ENCODE assay signal across 12 mouse cellular contexts in the genomic region with DNA sequence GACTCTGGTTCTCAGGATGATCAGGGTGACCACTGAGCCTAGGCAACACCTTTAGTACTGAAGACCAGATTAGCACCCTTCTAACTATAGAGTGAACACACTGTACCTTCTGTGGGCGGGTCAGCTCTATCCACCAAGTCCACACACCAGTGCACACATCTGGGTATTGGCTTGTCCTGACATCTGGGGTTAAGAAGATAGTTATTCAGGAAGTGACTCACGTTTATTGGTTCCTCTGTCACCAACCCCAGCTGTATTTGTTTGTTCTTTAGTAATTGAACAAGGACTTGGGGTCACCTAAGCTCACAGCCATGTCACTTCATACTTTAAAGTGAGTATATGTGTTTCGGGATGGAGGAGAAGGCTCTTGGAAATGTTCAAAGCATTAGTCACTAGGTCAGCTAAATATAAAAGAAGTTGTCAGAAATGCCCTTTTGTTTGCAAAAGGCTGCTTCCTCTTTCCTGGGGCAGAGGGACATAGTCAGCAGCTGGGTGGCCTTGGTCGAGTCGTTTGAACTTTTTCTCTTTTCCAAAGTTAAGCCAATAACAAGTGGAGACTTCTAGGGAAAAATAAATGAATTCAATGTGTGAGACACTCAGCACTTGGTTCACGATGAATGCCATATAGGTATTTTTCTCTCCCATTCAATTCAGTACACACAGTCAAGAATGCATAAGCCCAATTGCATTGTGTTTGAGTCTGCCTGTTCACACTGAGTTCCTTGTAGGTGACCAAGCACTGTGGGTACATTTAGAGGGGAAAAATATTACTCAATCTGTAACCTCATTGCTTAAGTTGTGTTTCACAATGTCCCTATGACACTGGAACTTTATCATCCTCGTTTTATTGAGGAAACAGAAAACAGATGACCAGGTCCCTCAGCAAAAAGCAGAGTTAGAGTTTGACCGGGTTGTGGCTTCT. TPM values are rescaled to one million over a fixed set of nuclear protein-coding genes. Genes with fewer than 3 reads are reported as not detected.
A peak's percentile ranks its signal among the peaks of the same experiment; 100 is the strongest.
DNase-seq lines count a peak whose midpoint lies in the region; ATAC-seq and TF ChIP-seq lines count a peak whose summit lies in the region.
"Had no signal": no experiment of that assay in that cellular context is flagged by ENCODE, and none has a peak within 500 bp of the region (broad histone marks: within the 10 kb centered on the region; RNA-seq: fewer than 3 reads in every experiment).

No protein-coding gene starts in this region.

- no peak for TF ChIP-seq POLR2A in small intestine, adult 2 months (IDR thresholded peaks at IDR 0.05; ENCODE audit: low read depth, low read length)

- H3K27me3 ChIP-seq in intestine, postnatal 0 days (replicated peaks; ENCODE audit: control insufficient read depth, insufficient read depth, low read length) = no peaks in the 10 kb centered on the region
- H3K27me3 ChIP-seq in small intestine, adult 2 months (ENCODE audit: control insufficient read depth, insufficient read depth, low read length) = no peaks in the 10 kb centered on the region

- DNase-seq in lung, postnatal 25 days (ENCODE audit: low spot score) = peak; percentile 42
- no peak for DNase-seq in lung, postnatal 4 days
- DNase-seq in NIH3T3 (ENCODE audit: low read depth) = peak; percentile 44
- no peak for DNase-seq in cerebellum, adult 9-11 months
- no peak for DNase-seq in urinary bladder, postnatal 25 days (ENCODE audit: low spot score)
- DNase-seq: cerebellum, postnatal 25 days; heart, adult 11 months; midbrain, embryonic 14.5 days; thymus, postnatal 14 days had no signal

- no peak for TF ChIP-seq CTCF in intestine, postnatal 0 days (IDR thresholded peaks at IDR 0.05; ENCODE audit: low read depth)
- TF ChIP-seq CTCF in small intestine, adult 2 months (IDR thresholded peaks at IDR 0.05; ENCODE audit: extremely low read depth, insufficient read length, insufficient replicate concordance, low read depth, low read length) = no peak

- H3K4me2 ChIP-seq in intestine, postnatal 0 days (replicated peaks; ENCODE audit: low read depth) = no peak overlapping the region

- H3K27ac ChIP-seq in intestine, postnatal 0 days (ENCODE audit: low read depth, low read length) = no peak overlapping the region
- H3K27ac ChIP-seq in small intestine, adult 2 months (ENCODE audit: insufficient read depth, low read depth, low read length) = peak overlapping the region; percentile 56

- H3K9me3 ChIP-seq in intestine, postnatal 0 days (ENCODE audit: control insufficient read depth) = no peaks in the 10 kb centered on the region

- peak; percentile 80 for ATAC-seq in intestine, postnatal 0 days

- no peak overlapping the region for H3K9ac ChIP-seq in intestine, postnatal 0 days (ENCODE audit: low read depth, low read length)

- no peaks in the 10 kb centered on the region for H3K36me3 ChIP-seq in intestine, postnatal 0 days (ENCODE audit: control insufficient read depth, insufficient read depth)
- H3K36me3 ChIP-seq in small intestine, adult 2 months (ENCODE audit: control insufficient read depth, insufficient read depth, low read length) = no peaks in the 10 kb centered on the region

- WGBS in intestine, postnatal 0 days = 39% methylated on average over 8 of the region's 8 CpGs
- 19% methylated on average over 8 of the region's 8 CpGs for WGBS in small intestine, adult 2 months

- H3K4me3 ChIP-seq in intestine, postnatal 0 days (ENCODE audit: low read depth, low read length) = no peak overlapping the region
- H3K4me3 ChIP-seq in small intestine, adult 2 months (ENCODE audit: low read depth, low read length) = no peak overlapping the region

- no peaks in the 10 kb centered on the region; the same call in 1 of the 2 replicates for H3K4me1 ChIP-seq in intestine, postnatal 0 days (replicated peaks; ENCODE audit: control insufficient read depth, insufficient read depth, low read length)
- H3K4me1 ChIP-seq in small intestine, adult 2 months (ENCODE audit: control insufficient read depth, insufficient read depth, insufficient read length, low read length) = peaks cover 7% of the 10 kb centered on the region; the same call in 1 of the 2 replicates

RNA-seq across cellular contexts. Expression of gene Aicda, which starts 17.4 kb away (rescaled TPM):
- polyA plus RNA-seq in intestine, postnatal 0 days (2015; fragmentation: Nextera tagmentation; extraction: Ambion mirVana) = not detected in 2 replicates
- 0.17 and 0.44 TPM in 2 replicates for polyA plus RNA-seq in small intestine, adult 2 months (2012; rRNA removed)

RNA-seq across cellular contexts. Expression of gene Apobec1, which starts 31.3 kb away (rescaled TPM):
- polyA plus RNA-seq in intestine, postnatal 0 days (2015; fragmentation: Nextera tagmentation; extraction: Ambion mirVana) = 23.8 and 26.0 TPM in 2 replicates
- polyA plus RNA-seq in small intestine, adult 2 months (2012; rRNA removed) = 15.2 and 15.5 TPM in 2 replicates

RNA-seq across cellular contexts. Expression of gene Gdf3, which starts 38.9 kb away (rescaled TPM):
- polyA plus RNA-seq in intestine, postnatal 0 days (2015; fragmentation: Nextera tagmentation; extraction: Ambion mirVana) = 0.07 and 0.09 TPM in 2 replicates
- polyA plus RNA-seq in small intestine, adult 2 months (2012; rRNA removed) = 0.14 TPM in 1 of 2 replicates, not detected in the other

RNA-seq across cellular contexts. Expression of gene Dppa3, which starts 55.3 kb away (rescaled TPM):
- polyA plus RNA-seq in intestine, postnatal 0 days (2015; fragmentation: Nextera tagmentation; extraction: Ambion mirVana) = not detected in 2 replicates
- polyA plus RNA-seq in small intestine, adult 2 months (2012; rRNA removed) = not detected in 2 replicates
- polyA plus RNA-seq: intestine, embryonic 14.5 days; midbrain, embryonic 14.5 days had no signal

Comparison
In these comparisons a context has a peak if more than half of its experiments do, and no peak if none do; other contexts are left out.
1. DNase-seq: peak in lung, postnatal 25 days (single experiment) and NIH3T3 (single experiment); none in lung, postnatal 4 days (0 of 2), cerebellum, adult 9-11 months (single experiment) and urinary bladder, postnatal 25 days (single experiment).